ENCODE assay signal across 32 mouse cellular contexts in genomic region chr1:187725351-187725750, GRCm38 (mm10).
"Had no signal": no experiment of that assay in that cellular context is flagged by ENCODE, and none has a peak within 500 bp of the region (broad histone marks: within the 10 kb centered on the region; RNA-seq: fewer than 3 reads in every experiment).

No protein-coding gene starts in this region.

- H3K4me1 ChIP-seq: hindbrain, embryonic 15.5 days; intestine, embryonic 15.5 days; kidney, embryonic 15.5 days had no signal

- H3K36me3 ChIP-seq: heart, embryonic 15.5 days; hindbrain, embryonic 10.5 days; hindbrain, embryonic 12.5 days; hindbrain, embryonic 13.5 days; hindbrain, embryonic 15.5 days; intestine, embryonic 15.5 days; kidney, embryonic 15.5 days had no signal

- H3K9me3 ChIP-seq: heart, embryonic 12.5 days; heart, embryonic 13.5 days; heart, embryonic 15.5 days; hindbrain, embryonic 10.5 days; hindbrain, embryonic 12.5 days; hindbrain, embryonic 13.5 days; hindbrain, embryonic 15.5 days; intestine, embryonic 15.5 days; kidney, embryonic 15.5 days had no signal

- H3K9ac ChIP-seq: heart, embryonic 12.5 days; heart, embryonic 13.5 days; heart, embryonic 15.5 days; hindbrain, embryonic 12.5 days; hindbrain, embryonic 13.5 days; hindbrain, embryonic 14.5 days; hindbrain, embryonic 15.5 days; intestine, embryonic 15.5 days; kidney, embryonic 15.5 days had no signal

- DNase-seq: heart, adult 2 months; heart, postnatal 10 days; heart, postnatal 14 days; heart, postnatal 4 days; kidney, adult 11 months; kidney, adult 18-20 months; kidney, adult 2 months; kidney, adult 8-10 months; kidney, adult 9 months; kidney, postnatal 14 days; kidney, postnatal 25 days; kidney, postnatal 36 days; layer of hippocampus, adult 9-11 months; layer of hippocampus, postnatal 36 days had no signal

- ATAC-seq: hindbrain, embryonic 16.5 days; hindbrain, postnatal 0 days; inflammation-experienced regulatory T-cells, adult 6 months; intestine, embryonic 15.5 days; intestine, embryonic 16.5 days; intestine, postnatal 0 days had no signal

- H3K4me2 ChIP-seq: heart, embryonic 11.5 days; heart, embryonic 12.5 days; heart, embryonic 13.5 days; heart, embryonic 15.5 days; hindbrain, embryonic 12.5 days; hindbrain, embryonic 13.5 days; hindbrain, embryonic 14.5 days; hindbrain, embryonic 15.5 days; intestine, embryonic 15.5 days; kidney, embryonic 15.5 days had no signal

- H3K27ac ChIP-seq: heart, adult 2 months; heart, embryonic 13.5 days; heart, embryonic 15.5 days; hindbrain, embryonic 12.5 days; hindbrain, embryonic 13.5 days; hindbrain, embryonic 14.5 days; hindbrain, embryonic 15.5 days; hindbrain, postnatal 0 days; intestine, embryonic 15.5 days; kidney, embryonic 15.5 days; kidney, postnatal 0 days; layer of hippocampus, adult 2 months had no signal

- H3K4me3 ChIP-seq: heart, adult 2 months; heart, embryonic 12.5 days; heart, embryonic 13.5 days; heart, embryonic 15.5 days; hindbrain, embryonic 10.5 days; hindbrain, embryonic 12.5 days; hindbrain, embryonic 13.5 days; hindbrain, embryonic 15.5 days; intestine, embryonic 15.5 days; kidney, embryonic 15.5 days; layer of hippocampus, adult 2 months had no signal

- H3K27me3 ChIP-seq: heart, embryonic 12.5 days; heart, embryonic 13.5 days; heart, embryonic 15.5 days; hindbrain, embryonic 12.5 days; hindbrain, embryonic 13.5 days; hindbrain, embryonic 15.5 days; intestine, embryonic 15.5 days; kidney, embryonic 15.5 days had no signal
